Mouse (Mus musculus) c-Kit-positive CD71-negative TER-119-negative erythroid progenitor cells, embryonic 14.5 days (primary cell): Measurements from ENCODE around the gene Sept9.

Source experiments
- DNase-seq: peaks from one replicate; pipeline ENCODE4 v3.0.0-alpha.2; 2013; ENCODE audit warnings: low read depth

The Sept9 gene

DNA sequence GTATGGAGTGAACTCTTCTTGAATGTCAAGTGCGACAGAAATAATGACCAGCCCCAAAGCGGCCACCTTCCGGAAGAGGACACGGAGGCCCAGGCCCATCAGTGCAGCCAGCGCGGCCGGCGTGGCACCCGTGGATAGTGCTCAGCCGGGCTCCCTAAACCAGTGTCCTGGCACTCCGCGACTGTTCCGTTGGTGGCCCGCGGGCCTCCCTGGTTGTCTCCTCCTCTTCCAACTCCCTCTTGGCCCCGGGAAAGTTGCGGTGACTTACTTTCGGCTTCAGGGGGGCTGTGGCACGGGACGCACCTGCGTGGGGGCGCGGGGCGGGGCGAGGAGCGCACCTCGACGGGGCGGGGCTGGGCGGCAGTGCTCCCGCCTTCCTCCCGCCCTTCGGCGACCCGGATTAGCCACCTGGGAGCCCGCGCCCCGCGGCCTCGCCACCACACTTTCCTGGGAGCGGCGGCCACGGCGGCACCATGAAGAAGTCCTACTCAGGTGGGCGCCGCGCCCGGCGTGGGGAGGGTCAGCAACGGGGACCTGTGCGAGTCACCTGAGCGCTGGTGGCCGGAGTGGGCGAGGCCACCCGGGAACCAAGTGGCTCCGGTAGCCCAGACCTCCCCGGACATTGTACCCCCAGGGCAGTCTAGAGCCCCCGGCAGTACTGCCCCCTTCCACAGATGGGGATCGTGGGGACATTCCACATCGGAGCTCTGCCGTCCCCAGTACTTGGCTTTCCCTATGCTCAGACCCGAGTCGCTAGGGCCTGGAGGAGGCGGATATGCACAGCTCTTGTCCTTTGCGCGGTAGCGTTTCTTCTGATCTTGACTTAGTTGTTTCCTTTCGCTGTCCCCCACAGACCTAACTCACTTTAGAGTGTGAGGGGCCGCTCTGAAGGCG, at the start of gene Sept9:
TSS of gene Sept9 (plus strand) at position 380 of the 894 bp plus-strand sequence.
- no peak for DNase-seq

GRCm38 (mm10) chr11:117150467-117150966, 48.9 kb upstream of the Sept9 start:
- no peak for DNase-seq

GRCm38 (mm10) chr11:117151461-117151860, 48.0 kb upstream of the Sept9 start:
- DNase-seq = no peak

DNA sequence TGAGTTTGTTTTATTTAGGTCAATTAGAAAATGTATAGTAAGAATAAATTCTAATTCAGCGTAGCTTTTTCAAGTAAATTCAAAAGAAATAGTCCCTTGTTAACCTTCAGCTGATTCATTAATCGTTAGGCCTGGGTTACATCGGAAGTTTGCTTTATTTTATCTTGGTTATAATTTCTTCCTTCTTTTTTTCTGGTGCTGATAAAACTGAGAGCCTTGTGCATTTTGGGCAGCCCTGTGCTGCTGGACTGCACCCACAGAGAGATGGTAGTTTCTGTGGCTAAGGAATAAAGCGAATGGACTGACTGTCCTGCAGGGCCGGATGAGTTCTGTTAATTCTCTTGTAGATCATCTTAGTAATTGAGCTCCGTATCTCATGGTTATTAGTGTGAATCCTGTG, 46.9 kb upstream of the Sept9 start:
- no peak for DNase-seq

DNA sequence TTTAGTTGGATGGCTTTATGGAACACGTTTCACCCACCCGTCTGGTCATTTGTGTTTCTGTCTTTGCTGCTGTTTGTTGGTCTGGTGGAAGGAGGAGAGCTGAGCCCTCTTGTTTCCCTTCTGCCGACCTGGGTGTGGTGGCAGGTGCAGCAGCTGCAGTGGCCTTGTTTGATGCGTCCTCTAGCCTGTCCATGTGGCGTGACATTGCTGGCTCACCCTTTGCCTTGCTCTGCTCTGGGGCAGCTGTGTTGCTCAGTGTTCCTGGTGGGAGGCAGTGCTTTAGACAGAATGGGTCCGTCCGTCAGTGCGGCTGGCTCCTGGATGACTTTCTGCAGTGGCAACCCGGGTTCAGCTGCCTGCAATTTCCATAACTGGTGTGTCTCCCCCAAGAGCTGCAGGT, 45.9 kb upstream of the Sept9 start:
- no peak for DNase-seq

GRCm38 (mm10) chr11:117154088-117154815, 45.2 kb upstream of the Sept9 start:
- DNase-seq = no peak

DNA sequence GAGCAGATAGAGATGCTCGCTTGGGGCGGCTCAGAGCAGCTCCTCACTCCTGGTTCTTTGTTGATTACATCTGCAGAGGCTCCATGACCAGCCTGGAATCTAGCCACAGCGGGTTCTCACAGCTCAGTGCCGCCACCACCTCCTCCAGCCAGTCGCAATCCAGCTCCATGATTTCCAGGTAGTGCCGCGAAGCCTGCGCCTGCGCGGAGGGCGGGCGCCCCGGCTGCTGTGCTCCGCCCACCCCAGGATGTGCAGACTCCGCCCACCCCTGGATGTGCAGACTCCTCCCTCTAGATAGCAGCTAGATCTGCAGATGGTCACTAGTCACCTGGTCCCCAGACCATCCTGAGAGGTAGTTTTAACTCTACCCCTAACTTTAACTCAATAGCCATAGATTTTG, 42.7 kb upstream of the Sept9 start:
- no peak for DNase-seq

- no peak for DNase-seq
Measured at GRCm38 (mm10) chr11:117158343-117158742, 41.1 kb upstream of the Sept9 start.

DNA sequence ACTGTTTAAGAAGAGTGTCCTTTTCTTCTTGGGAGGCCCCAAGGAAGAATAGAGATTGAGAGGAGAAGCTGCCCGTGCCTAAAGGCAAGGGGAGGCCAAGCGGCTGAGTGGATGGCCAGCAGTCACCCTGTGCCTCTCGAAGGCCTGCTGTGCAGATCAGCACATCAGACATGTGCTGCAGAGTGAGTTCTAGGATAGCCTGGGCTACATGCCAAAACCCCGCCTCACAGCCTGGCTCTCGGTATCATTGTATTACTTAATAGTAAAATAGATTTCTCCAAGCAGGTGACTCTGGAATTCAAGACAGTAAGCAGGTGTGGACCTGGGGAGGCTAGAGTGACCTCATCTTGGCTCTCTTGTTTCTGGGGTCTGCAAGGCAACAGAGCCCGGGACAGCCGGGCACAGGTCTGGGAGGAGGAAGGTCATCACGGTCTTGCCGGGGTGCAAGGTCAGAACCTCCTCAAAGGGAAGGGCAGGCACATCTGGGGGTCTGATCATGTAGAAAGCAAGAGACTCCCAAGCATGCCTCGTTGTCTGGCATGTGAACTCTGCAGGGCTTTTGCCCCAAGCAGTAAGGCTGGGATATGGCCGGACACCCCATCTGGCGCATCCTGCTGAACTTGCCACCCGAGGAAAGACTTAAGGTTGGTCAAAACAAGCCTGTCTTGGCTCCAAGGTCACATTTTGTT, 40.1 kb upstream of the Sept9 start:
- no peak for DNase-seq

DNA sequence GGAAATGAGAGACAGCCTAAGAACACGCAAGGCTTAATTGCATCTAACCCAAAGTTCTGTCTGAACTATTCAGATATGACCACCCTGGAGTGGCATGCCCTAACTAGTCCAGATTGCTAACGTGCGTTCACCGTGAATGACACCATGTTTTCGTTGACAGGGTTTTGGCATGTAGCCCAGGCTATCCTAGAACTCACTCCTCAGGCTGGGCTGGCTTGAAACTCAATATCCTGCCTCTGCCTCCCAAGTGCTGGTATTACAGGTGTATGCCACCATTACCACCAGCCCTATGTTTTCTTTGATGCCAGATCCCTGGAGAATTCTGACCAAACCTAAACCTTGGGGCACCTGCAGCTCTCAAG, 39.5 kb upstream of the Sept9 start:
- no peak for DNase-seq

DNA sequence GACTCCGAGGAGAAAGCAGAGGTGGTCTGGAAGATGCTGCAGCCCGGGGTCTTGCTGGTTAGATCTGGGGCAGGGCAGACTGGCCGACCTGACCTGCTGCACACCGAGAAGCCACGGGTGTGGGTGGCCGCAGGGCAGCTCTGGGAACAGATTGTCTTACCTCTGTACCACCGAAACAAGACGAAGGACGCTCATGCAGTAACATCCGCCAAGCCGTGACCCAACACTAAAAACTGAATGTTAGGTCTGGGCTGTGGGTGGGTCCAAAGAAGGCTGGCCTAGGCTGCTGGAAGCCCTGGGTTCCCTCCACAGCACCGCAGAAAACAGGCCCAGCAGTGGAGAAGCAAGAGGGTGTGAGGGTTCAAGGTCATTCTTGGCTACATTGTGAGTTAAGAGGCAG, 38.7 kb upstream of the Sept9 start:
- no peak for DNase-seq

DNA sequence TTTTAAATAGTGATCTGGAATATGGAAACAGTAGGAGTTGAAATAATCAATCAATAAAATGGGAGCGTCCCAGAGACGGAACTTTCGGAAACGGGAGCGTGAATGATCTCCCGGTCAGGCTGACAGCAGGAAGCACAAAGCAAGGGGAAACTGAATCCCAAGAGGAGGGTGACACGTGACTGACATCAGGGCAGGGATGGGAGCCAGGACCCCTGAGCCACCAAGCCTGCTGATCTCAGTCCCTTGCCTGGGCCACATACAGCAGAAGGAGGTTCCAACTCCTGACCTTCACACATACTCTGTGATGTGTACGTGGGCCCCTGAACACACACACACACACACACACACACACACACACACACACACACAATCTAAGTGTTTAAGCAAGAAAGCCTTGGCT, 37.9 kb upstream of the Sept9 start:
- no peak for DNase-seq

GRCm38 (mm10) chr11:117163098-117163497, 36.4 kb upstream of the Sept9 start:
- DNase-seq = no peak

DNA sequence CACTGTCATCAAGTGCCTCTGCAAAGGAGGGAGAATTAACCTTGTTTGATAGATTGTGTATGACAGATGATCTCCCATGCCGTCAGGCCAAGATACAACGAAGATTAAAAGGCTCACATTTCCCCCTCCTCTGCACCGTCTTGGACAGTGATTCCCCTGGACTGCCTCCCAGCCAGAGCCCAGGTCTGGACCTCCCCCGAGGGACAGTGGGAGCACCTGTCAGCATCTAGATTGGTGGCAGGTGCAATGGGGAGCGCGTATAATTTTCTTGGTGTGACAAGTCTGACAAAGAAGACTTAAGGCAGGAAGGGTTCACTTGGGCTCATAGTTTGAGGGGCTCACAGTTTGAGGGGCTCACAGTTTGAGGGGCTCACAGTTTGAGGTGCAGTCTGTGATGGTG, 35.7 kb upstream of the Sept9 start:
- DNase-seq = no peak

- no peak for DNase-seq
Measured at GRCm38 (mm10) chr11:117168278-117169087, 31.0 kb upstream of the Sept9 start.

- no peak for DNase-seq
Measured at GRCm38 (mm10) chr11:117169088-117169635, 30.3 kb upstream of the Sept9 start.

- DNase-seq = no peak
Measured at GRCm38 (mm10) chr11:117169801-117170565, 29.5 kb upstream of the Sept9 start.

- no peak for DNase-seq
Measured at GRCm38 (mm10) chr11:117174098-117174892, 25.2 kb upstream of the Sept9 start.

- DNase-seq = no peak
Measured at GRCm38 (mm10) chr11:117174924-117175323, 24.5 kb upstream of the Sept9 start.

- DNase-seq = no peak
Measured at GRCm38 (mm10) chr11:117175472-117175871, 24.0 kb upstream of the Sept9 start.
